Mouse (Mus musculus) CH12.LX (cell line): Measurements from ENCODE around the gene Usp40. TPM values are rescaled to one million over a fixed set of nuclear protein-coding genes. Genes with fewer than 3 reads are reported as not detected.

ENCODE experiments used
- DNase-seq: peaks from one replicate; pipeline ENCODE4 v3.0.0-alpha.2; 2013; ENCODE audit errors: extremely low read depth
- H3K27ac ChIP-seq: 2 replicates; pipeline ENCODE4 v1.5.1; 2012; ENCODE audit warnings: low read depth, mild to moderate bottlenecking, control low read depth, moderate library complexity; ENCODE audit not compliant: insufficient read depth
- H3K27me3 ChIP-seq: replicated peaks from 2 replicates; pipeline ENCODE3; 2012; ENCODE audit warnings: inconsistent platforms
- H3K36me3 ChIP-seq, 2 experiments: replicated peaks in 1 of 2; 2 replicates each; pipeline versions ENCODE3 to v1.6.1; 2012; ENCODE audit warnings: inconsistent platforms in 1 of 2, low read length in 1 of 2, mild to moderate bottlenecking in 1 of 2, mixed read lengths in 1 of 2, moderate library complexity in 1 of 2; ENCODE audit not compliant: control insufficient read depth in 1 of 2, insufficient read depth in 1 of 2
- H3K4me1 ChIP-seq, 2 experiments: 2 replicates each; pipeline ENCODE4 v1.6.1; 2012; ENCODE audit warnings: inconsistent platforms in 1 of 2, moderate library complexity in 1 of 2; ENCODE audit not compliant: insufficient read depth in 2 of 2, control insufficient read depth in 1 of 2
- H3K4me2 ChIP-seq: 2 replicates; pipeline ENCODE4 v1.6.1; 2012; ENCODE audit warnings: low read depth, mild to moderate bottlenecking, control low read depth; ENCODE audit not compliant: poor library complexity, insufficient read depth, severe bottlenecking
- H3K4me3 ChIP-seq, 3 experiments: fragments of 150-350 bp in 1 of 3; sonication (generic) in 1 of 3; replicated peaks in 1 of 3; 2 replicates each; pipeline versions ENCODE3 to v1.5.1; 2011 to 2012; ENCODE audit warnings: low read depth in 2 of 3, low read length in 2 of 3, mild to moderate bottlenecking in 2 of 3, moderate library complexity in 2 of 3, control low read depth in 1 of 3, improper control_type of control experiment in 1 of 3, inconsistent platforms in 1 of 3, mixed read lengths in 1 of 3; ENCODE audit not compliant: poor library complexity in 1 of 3
- H3K79me2 ChIP-seq: replicated peaks from 2 replicates; pipeline ENCODE4 v1.6.1; 2012; ENCODE audit warnings: mild to moderate bottlenecking, moderate library complexity; ENCODE audit not compliant: control insufficient read depth, poor library complexity, insufficient read depth, severe bottlenecking; ENCODE audit errors: extremely low read depth
- H3K9ac ChIP-seq: 2 replicates; pipeline ENCODE4 v1.6.1; 2012; ENCODE audit warnings: low read depth, mild to moderate bottlenecking, control low read depth, moderate library complexity; ENCODE audit not compliant: insufficient read depth
- H3K9me3 ChIP-seq: replicated peaks from 2 replicates; pipeline ENCODE3; 2012; ENCODE audit warnings: low read length, inconsistent platforms, mixed read lengths
- CHD1 ChIP-seq: IDR thresholded peaks from 2 replicates; pipeline ENCODE4 v1.6.1; 2012; ENCODE audit warnings: low read depth, low read length, improper control_type of control experiment, inconsistent platforms
- CHD2 ChIP-seq: IDR thresholded peaks from 2 replicates; pipeline ENCODE4 v1.6.1; 2011; ENCODE audit warnings: low read length, improper control_type of control experiment
- CTCF ChIP-seq, 2 experiments: IDR thresholded peaks in 1 of 2; conservative IDR thresholded peaks in 1 of 2; 2 replicates each; pipeline ENCODE4 v1.5.1; 2011 to 2012; ENCODE audit warnings: low read depth in 2 of 2, low read length in 2 of 2, improper control_type of control experiment in 1 of 2, inconsistent platforms in 1 of 2, mild to moderate bottlenecking in 1 of 2, moderate library complexity in 1 of 2
- EP300 ChIP-seq: IDR thresholded peaks from 2 replicates; pipeline ENCODE4 v1.6.1; 2011; ENCODE audit warnings: low read length, improper control_type of control experiment
- GABPA ChIP-seq: IDR thresholded peaks from 2 replicates; pipeline ENCODE4 v1.6.1; 2012; ENCODE audit warnings: low read depth, low read length, improper control_type of control experiment, inconsistent platforms; ENCODE audit not compliant: insufficient replicate concordance
- IRF4 ChIP-seq: IDR thresholded peaks from 2 replicates; pipeline ENCODE4 v1.6.1; 2014; ENCODE audit warnings: low read depth, mild to moderate bottlenecking, inconsistent platforms, low read length, improper control_type of control experiment
- KAT2A ChIP-seq: IDR thresholded peaks from 2 replicates; pipeline ENCODE4 v1.6.1; 2012; ENCODE audit warnings: low read length, improper control_type of control experiment, inconsistent platforms; ENCODE audit not compliant: insufficient replicate concordance
- MAX ChIP-seq: IDR thresholded peaks from 2 replicates; pipeline ENCODE4 v1.6.1; 2011; ENCODE audit warnings: low read length, improper control_type of control experiment
- MAZ ChIP-seq: IDR thresholded peaks from 2 replicates; pipeline ENCODE4 v1.6.1; 2012; ENCODE audit warnings: low read depth, mild to moderate bottlenecking, inconsistent platforms, low read length, improper control_type of control experiment, moderate library complexity
- MEF2A ChIP-seq: IDR thresholded peaks from 2 replicates; pipeline ENCODE4 v1.6.1; 2014; ENCODE audit warnings: low read depth, mild to moderate bottlenecking, inconsistent platforms, low read length, improper control_type of control experiment, borderline replicate concordance
- MXI1 ChIP-seq: IDR thresholded peaks from 2 replicates; pipeline ENCODE4 v1.6.1; 2011; ENCODE audit warnings: mild to moderate bottlenecking, low read depth, low read length, improper control_type of control experiment
- MYC ChIP-seq: IDR thresholded peaks from 2 replicates; pipeline ENCODE4 v1.6.1; 2011; ENCODE audit warnings: low read depth, mild to moderate bottlenecking, improper control_type of control experiment, low read length
- NELFE ChIP-seq: IDR thresholded peaks from 2 replicates; pipeline ENCODE4 v1.6.1; 2011; ENCODE audit warnings: low read depth, low read length, improper control_type of control experiment
- NRF1 ChIP-seq: IDR thresholded peaks from 2 replicates; pipeline ENCODE4 v1.6.1; 2014; ENCODE audit warnings: low read depth, mild to moderate bottlenecking, inconsistent platforms, low read length, improper control_type of control experiment, moderate library complexity
- PAX5 ChIP-seq: IDR thresholded peaks from 2 replicates; pipeline ENCODE4 v1.6.1; 2012; ENCODE audit warnings: low read length, inconsistent platforms, mixed read lengths
- POLR2A ChIP-seq: IDR thresholded peaks from 2 replicates; pipeline ENCODE4 v1.6.1; 2011; ENCODE audit warnings: low read depth, mild to moderate bottlenecking, improper control_type of control experiment, low read length
- POLR2AphosphoS2 ChIP-seq: IDR thresholded peaks from 2 replicates; pipeline ENCODE4 v1.6.1; 2011; ENCODE audit warnings: low read depth, low read length, improper control_type of control experiment
- RAD21 ChIP-seq: IDR thresholded peaks from 2 replicates; pipeline ENCODE4 v1.6.1; 2011; ENCODE audit warnings: low read depth, mild to moderate bottlenecking, low read length, improper control_type of control experiment, moderate library complexity
- RCOR1 ChIP-seq: conservative IDR thresholded peaks from 2 replicates; pipeline ENCODE4 v1.6.1; 2012; ENCODE audit warnings: low read depth, mild to moderate bottlenecking, inconsistent platforms, low read length, improper control_type of control experiment
- SIN3A ChIP-seq: IDR thresholded peaks from 2 replicates; pipeline ENCODE4 v1.6.1; 2012; ENCODE audit warnings: low read length, improper control_type of control experiment, inconsistent platforms
- SMC3 ChIP-seq: IDR thresholded peaks from 2 replicates; pipeline ENCODE4 v1.6.1; 2011; ENCODE audit warnings: low read depth, low read length, improper control_type of control experiment
- TCF12 ChIP-seq: IDR thresholded peaks from 2 replicates; pipeline ENCODE4 v1.6.1; 2014; ENCODE audit warnings: low read depth, mild to moderate bottlenecking, inconsistent platforms, low read length, improper control_type of control experiment
- UBTF ChIP-seq: IDR thresholded peaks from 2 replicates; pipeline ENCODE4 v1.6.1; 2012; ENCODE audit warnings: low read depth, mild to moderate bottlenecking, inconsistent platforms, low read length, improper control_type of control experiment, moderate library complexity
- USF1 ChIP-seq: IDR thresholded peaks from 2 replicates; pipeline ENCODE4 v1.6.1; 2014; ENCODE audit warnings: low read depth, mild to moderate bottlenecking, inconsistent platforms, low read length, improper control_type of control experiment
- ZNF384 ChIP-seq: IDR thresholded peaks from 2 replicates; pipeline ENCODE4 v1.6.1; 2012; ENCODE audit warnings: low read depth, low read length, improper control_type of control experiment, inconsistent platforms
- dilution Hi-C: fragments of 300-500 bp; cut with MboI; formaldehyde crosslinking; loops from 2 replicates; pipeline ENCODE4 v1.14.3; 2020; ENCODE audit warnings: low sequenced_read_pairs; ENCODE audit not compliant: extremely low pct_unique_long_range_greater_than_20kb, extremely low pct_ligation_motif_present
- in situ Hi-C: fragments of 300-500 bp; cut with MboI; formaldehyde crosslinking; loops from 3 replicates; pipeline ENCODE4 v1.14.3; 2019; ENCODE audit warnings: low sequenced_read_pairs, low pct_ligation_motif_present, low pct_unique_long_range_greater_than_20kb, mixed read lengths
- polyA plus RNA-seq: library from polyadenylated mRNA; unstranded; fragments of >175 nt; gene quantifications from 2 replicates; pipeline ENCODE4 v1.2.1, GENCODE M21; 2012; ENCODE audit warnings: low read depth; ENCODE audit not compliant: insufficient read length
- total RNA-seq, 2 experiments: library from RNA; depleted of rRNA; stranded (reverse); fragments of 300-350 nt in 1 of 2; fragments of >200 nt in 1 of 2; gene quantifications; 2 replicates each; pipeline ENCODE4 v1.2.3; 2012 to 2014

Gene Usp40
- total and polyA plus RNA-seq, 3 experiments: 12.7 to 15.4 (median 14.8) TPM

DNA sequence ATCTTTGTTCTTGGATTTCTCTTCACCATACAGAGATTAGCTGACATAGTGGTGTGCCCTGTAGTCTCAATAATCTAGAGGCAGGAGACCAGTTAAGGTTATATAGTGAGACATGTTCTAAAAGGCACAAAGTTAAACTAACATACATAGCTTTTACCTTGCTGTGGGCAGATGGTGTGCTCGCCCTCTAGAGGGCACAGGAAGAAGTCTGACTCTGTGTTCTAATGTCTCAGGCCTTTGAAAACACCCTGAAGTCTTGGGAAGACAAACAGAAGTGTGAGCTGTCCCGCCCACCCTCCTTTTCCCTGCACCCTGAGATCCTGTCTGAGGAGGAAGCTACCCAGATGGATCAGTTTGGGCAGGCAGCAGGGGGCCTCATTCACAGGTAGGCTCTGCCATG, 71.8 kb downstream of the Usp40 start:
- peak; percentile 30 for DNase-seq
- Histone ChIP-seq H3K79me2 (no peaks in the 10 kb centered on the region), H3K4me3 (no peak overlapping the region), H3K9me3 (no peaks in the 10 kb centered on the region), H3K27me3 (no peaks in the 10 kb centered on the region), H3K4me1 (peaks cover 0 to 14% of the 10 kb centered on the region in 2 experiments; a peak in 1 of 4 replicates), H3K27ac (no peak overlapping the region), H3K36me3 (peaks cover 85 to 98% of the 10 kb centered on the region in 2 experiments), H3K9ac (no peak overlapping the region), H3K4me2 (no peak overlapping the region)
- dilution Hi-C loops (no loop called here), in situ Hi-C loops (no loop called here)
- TF ChIP-seq USF1 (no peak), SMC3 (peak; percentile 46), CHD2 (no peak), MEF2A (no peak), RAD21 (peak; percentile 62), MAZ (no peak), TCF12 (no peak), CTCF (conservative IDR thresholded peaks at IDR 0.05 in 1 of 2, IDR thresholded peaks at IDR 0.05 in 1 of 2; ENCODE audit: low read depth in 2 of 2, low read length in 2 of 2) (peak in 1 of 2 experiments; percentile 69; a peak in 2 of 4 replicates), KAT2A (no peak)

DNA sequence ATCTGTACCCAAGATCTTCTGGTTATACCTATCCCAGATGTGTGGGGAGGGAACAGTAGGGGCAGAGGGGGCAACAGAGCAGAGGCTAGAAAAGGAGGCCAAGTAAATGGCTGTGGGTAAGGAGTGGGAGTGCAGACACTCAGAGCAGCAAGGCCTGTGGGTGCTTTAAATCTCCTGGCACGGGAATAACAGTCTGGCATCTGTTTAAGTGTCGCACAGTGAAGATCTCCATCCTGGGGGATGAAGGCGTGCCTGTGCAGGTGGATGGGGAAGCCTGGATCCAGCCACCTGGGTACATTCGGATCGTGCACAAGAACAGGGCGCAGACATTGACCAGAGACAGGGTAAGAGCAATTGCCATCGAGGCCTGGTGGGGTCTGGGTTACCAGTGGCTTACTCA, 72.3 kb downstream of the Usp40 start:
- dilution Hi-C loops: no loop called here
- H3K36me3 ChIP-seq: peaks cover 85 to 98% of the 10 kb centered on the region in 2 experiments
- no peak for DNase-seq

More for the DNA sequence above, 72.3 kb downstream of the Usp40 start:
- no peak for TF ChIP-seq POLR2A
- TF ChIP-seq MYC: no peak
- TF ChIP-seq USF1: no peak
- TF ChIP-seq UBTF: no peak
- TF ChIP-seq SIN3A: no peak
- no peak for TF ChIP-seq MAZ
- TF ChIP-seq EP300: no peak
- no peak for TF ChIP-seq CHD1
- no peak for TF ChIP-seq NELFE
- TF ChIP-seq NRF1: no peak
- TF ChIP-seq MAX: no peak
- no peak for TF ChIP-seq PAX5
- TF ChIP-seq TCF12: no peak
- TF ChIP-seq POLR2AphosphoS2: no peak
- TF ChIP-seq GABPA: no peak
- TF ChIP-seq IRF4: no peak
- TF ChIP-seq KAT2A: no peak
- TF ChIP-seq MXI1: no peak
- TF ChIP-seq RCOR1: no peak
- TF ChIP-seq ZNF384: no peak
- in situ Hi-C loops: no loop called here
- H3K9ac ChIP-seq: no peak overlapping the region
- H3K79me2 ChIP-seq: no peaks in the 10 kb centered on the region
- no peaks in the 10 kb centered on the region for H3K27me3 ChIP-seq
- H3K27ac ChIP-seq: no peak overlapping the region
- H3K4me2 ChIP-seq: no peak overlapping the region
- peaks cover 0 to 18% of the 10 kb centered on the region in 2 experiments; a peak in 1 of 4 replicates for H3K4me1 ChIP-seq
- H3K9me3 ChIP-seq: no peaks in the 10 kb centered on the region
- no peak overlapping the region for H3K4me3 ChIP-seq
